Mouse (Mus musculus): Measurements from ENCODE around the gene Tpsg1. TPM values are rescaled to one million over a fixed set of nuclear protein-coding genes. Genes with fewer than 3 reads are reported as not detected.

The Tpsg1 gene
- total RNA-seq, 4 experiments from 2014 or later: not detected

- no peak for DNase-seq
These were observed 39.4 kb downstream of the Tpsg1 start for GRCm38 (mm10) chr17:25408302-25408999.

- DNase-seq: no peak
These were observed 40.5 kb downstream of the Tpsg1 start for GRCm38 (mm10) chr17:25409621-25410020.

- DNase-seq: peak; percentile 68
These were observed 41.1 kb downstream of the Tpsg1 start for GRCm38 (mm10) chr17:25410180-25410579.

GRCm38 (mm10) chr17:25410786-25411185, 41.7 kb downstream of the Tpsg1 start:
- no peak for DNase-seq

- no peak for DNase-seq
These were observed 42.2 kb downstream of the Tpsg1 start for GRCm38 (mm10) chr17:25411251-25411650.

- DNase-seq: no peak
These were observed 45.1 kb downstream of the Tpsg1 start for GRCm38 (mm10) chr17:25414209-25414608.

GRCm38 (mm10) chr17:25414917-25415316, 45.8 kb downstream of the Tpsg1 start:
- DNase-seq: no peak

- DNase-seq: no peak
These were observed 46.4 kb downstream of the Tpsg1 start for GRCm38 (mm10) chr17:25415421-25415913.

- DNase-seq: no peak
These were observed 47.1 kb downstream of the Tpsg1 start for GRCm38 (mm10) chr17:25416219-25416618.

- no peak for DNase-seq
These were observed 48.9 kb downstream of the Tpsg1 start for GRCm38 (mm10) chr17:25417990-25418389.

- no peak for DNase-seq
These were observed 49.9 kb downstream of the Tpsg1 start for GRCm38 (mm10) chr17:25418926-25419325.

- DNase-seq: no peak
These were observed 51.9 kb downstream of the Tpsg1 start for GRCm38 (mm10) chr17:25420998-25421397.

Other genes starting within 250 kb of the Tpsg1 start
- gene Ptx4, start 248.5 kb upstream of the Tpsg1 start, total RNA-seq (2022): not detected
- gene Clcn7, start 235.9 kb upstream of the Tpsg1 start, total RNA-seq (2022): 10 to 100 TPM; 47.4 to 77.7 (median 67.8) TPM
- under 1 TPM in 3 of 4 experiments, not detected in 1; 0.09 to 0.34 (median 0.19) TPM for gene Ccdc154, start 206.8 kb upstream of the Tpsg1 start, total RNA-seq (2022)
- under 1 TPM in 3 of 4 experiments, not detected in 1; 0.40 to 0.67 (median 0.42) TPM for gene Gm38655, start 193.8 kb upstream of the Tpsg1 start, total RNA-seq (2022)
- gene BC003965, start 184.7 kb upstream of the Tpsg1 start, total RNA-seq (2022): 10 to 100 TPM; 18.4 to 21.7 (median 20.9) TPM
- 10 to 100 TPM; 18.4 to 36.4 (median 26.2) TPM for gene Unkl, start 180.9 kb upstream of the Tpsg1 start, total RNA-seq (2022)
- gene Gnptg, start 129.1 kb upstream of the Tpsg1 start, total RNA-seq (2022): 10 to 100 TPM; 48.9 to 57.3 (median 52.2) TPM
- 10 to 100 TPM; 23.4 to 35.5 (median 30.3) TPM for gene Tsr3, start 129.1 kb upstream of the Tpsg1 start, total RNA-seq (2022)
- 10 to 100 TPM; 12.8 to 44.5 (median 22.1) TPM for gene Baiap3, start 112.9 kb upstream of the Tpsg1 start, total RNA-seq (2022)
- gene Ube2i, start 94.7 kb upstream of the Tpsg1 start, total RNA-seq (2022): 100 to 1,000 TPM; 249 to 283 (median 265) TPM
- under 1 TPM in 3 of 4 experiments, not detected in 1; 0.31 to 0.56 (median 0.41) TPM for gene Prss34, start 70.9 kb upstream of the Tpsg1 start, total RNA-seq (2022)
- gene Prss28, start 60.6 kb upstream of the Tpsg1 start, total RNA-seq (2022): not detected
- gene Prss29, start 50.6 kb upstream of the Tpsg1 start, total RNA-seq (2022): not detected
- gene Tpsab1, start 23.7 kb upstream of the Tpsg1 start, total RNA-seq (2022): 1 to 10 TPM in 1 of 4 experiments, under 1 TPM in 2, not detected in 1; 0.43 to 1.1 (median 0.59) TPM
- gene Tpsb2, start 3.0 kb upstream of the Tpsg1 start, total RNA-seq (2022): 1 to 10 TPM; 1.9 to 4.4 (median 2.4) TPM
- gene Cacna1h, start 64.5 kb downstream of the Tpsg1 start, total RNA-seq (2022): 100 to 1,000 TPM; 117 to 206 (median 157) TPM
- gene Tekt4, start 85.3 kb downstream of the Tpsg1 start, total RNA-seq (2022): under 1 TPM in 2 of 4 experiments, not detected in 2; 0.23 to 0.45 TPM
- 1 to 10 TPM; 1.0 to 1.4 (median 1.2) TPM for gene Sstr5, start 128.0 kb downstream of the Tpsg1 start, total RNA-seq (2022)
- gene Sox8, start 201.4 kb downstream of the Tpsg1 start, total RNA-seq (2022): 1 to 10 TPM in 3 of 4 experiments, under 1 TPM in 1; 0.92 to 2.6 (median 1.2) TPM
- gene Lmf1, start 209.8 kb downstream of the Tpsg1 start, total RNA-seq (2022): 10 to 100 TPM; 36.0 to 39.9 (median 38.2) TPM

Measured in adrenal gland, adult 8-10 months (tissue).